Mouse (Mus musculus): ENCODE measurements at regions not wholly inside any gene's neighbourhood (a gene's known extent, or its start where the extent isn't known, plus 50 kb on each side); places are given as distances from the start of the nearest gene placed in this dataset.

- H3K4me1 ChIP-seq (ENCODE audit: control insufficient read depth, insufficient read depth, low read length): no peaks in the 10 kb centered on the region
- no peak for ATAC-seq (ENCODE audit: insufficient number of reproducible peaks, insufficient read depth, low FRiP score, low read depth)
- H3K27ac ChIP-seq (ENCODE audit: low read length): no peak overlapping the region
- H3K9me3 ChIP-seq (ENCODE audit: control insufficient read depth, low read depth, low read length): no peaks in the 10 kb centered on the region
- no peak overlapping the region for H3K9ac ChIP-seq (replicated peaks; ENCODE audit: low read depth, low read length)
- H3K4me3 ChIP-seq (ENCODE audit: low read depth, low read length): no peak overlapping the region
- H3K4me2 ChIP-seq (replicated peaks; ENCODE audit: low read depth, low read length): no peak overlapping the region
- WGBS: 83% methylated on average over 12 of the region's 12 CpGs
- H3K36me3 ChIP-seq (ENCODE audit: control insufficient read depth, insufficient read depth, low read length): no peaks in the 10 kb centered on the region
- H3K27me3 ChIP-seq (ENCODE audit: control insufficient read depth, insufficient read depth, low read length): no peaks in the 10 kb centered on the region
Measured at GRCm38 (mm10) chr3:104327034-104327729, 107.0 kb upstream of the Magi3 start.

GRCm38 (mm10) chr3:104322591-104322990 lies 102.4 kb upstream of the Magi3 start:
- no peak overlapping the region for H3K9ac ChIP-seq (replicated peaks; ENCODE audit: low read depth, low read length)
- no peak overlapping the region for H3K4me2 ChIP-seq (replicated peaks; ENCODE audit: low read depth, low read length)
- H3K27me3 ChIP-seq (ENCODE audit: control insufficient read depth, insufficient read depth, low read length): no peaks in the 10 kb centered on the region
- 48% methylated on average over 2 of the region's 2 CpGs for WGBS
- H3K4me3 ChIP-seq (ENCODE audit: low read depth, low read length): no peak overlapping the region
- no peak for ATAC-seq (ENCODE audit: insufficient number of reproducible peaks, insufficient read depth, low FRiP score, low read depth)
- H3K4me1 ChIP-seq (ENCODE audit: control insufficient read depth, insufficient read depth, low read length): peaks cover 14% of the 10 kb centered on the region
- H3K27ac ChIP-seq (ENCODE audit: low read length): no peak overlapping the region
- no peaks in the 10 kb centered on the region for H3K36me3 ChIP-seq (ENCODE audit: control insufficient read depth, insufficient read depth, low read length)
- H3K9me3 ChIP-seq (ENCODE audit: control insufficient read depth, low read depth, low read length): no peaks in the 10 kb centered on the region

- Histone ChIP-seq H3K27ac (ENCODE audit: low read length) (no peak overlapping the region), H3K4me3 (ENCODE audit: low read depth, low read length) (no peak overlapping the region), H3K27me3 (ENCODE audit: control insufficient read depth, insufficient read depth, low read length) (no peaks in the 10 kb centered on the region), H3K9ac (replicated peaks; ENCODE audit: low read depth, low read length) (no peak overlapping the region), H3K9me3 (ENCODE audit: control insufficient read depth, low read depth, low read length) (no peaks in the 10 kb centered on the region), H3K4me1 (ENCODE audit: control insufficient read depth, insufficient read depth, low read length) (peaks cover 14% of the 10 kb centered on the region), H3K36me3 (ENCODE audit: control insufficient read depth, insufficient read depth, low read length) (no peaks in the 10 kb centered on the region), H3K4me2 (replicated peaks; ENCODE audit: low read depth, low read length) (no peak overlapping the region)
- WGBS: 35% methylated on average over 4 of the region's 4 CpGs
- ATAC-seq (ENCODE audit: insufficient number of reproducible peaks, insufficient read depth, low FRiP score, low read depth): no peak
Measured at GRCm38 (mm10) chr3:104320404-104320803, 100.2 kb upstream of the Magi3 start.

GRCm38 (mm10) chr3:104319377-104319776 lies 99.2 kb upstream of the Magi3 start:
- Histone ChIP-seq H3K4me2 (replicated peaks; ENCODE audit: low read depth, low read length) (no peak overlapping the region), H3K4me1 (ENCODE audit: control insufficient read depth, insufficient read depth, low read length) (peaks cover 14% of the 10 kb centered on the region), H3K9ac (replicated peaks; ENCODE audit: low read depth, low read length) (no peak overlapping the region), H3K36me3 (ENCODE audit: control insufficient read depth, insufficient read depth, low read length) (no peaks in the 10 kb centered on the region), H3K9me3 (ENCODE audit: control insufficient read depth, low read depth, low read length) (no peaks in the 10 kb centered on the region), H3K27me3 (ENCODE audit: control insufficient read depth, insufficient read depth, low read length) (no peaks in the 10 kb centered on the region), H3K4me3 (ENCODE audit: low read depth, low read length) (no peak overlapping the region), H3K27ac (ENCODE audit: low read length) (no peak overlapping the region)
- no peak for ATAC-seq (ENCODE audit: insufficient number of reproducible peaks, insufficient read depth, low FRiP score, low read depth)
- 34% methylated on average over 6 of the region's 6 CpGs for WGBS

DNA sequence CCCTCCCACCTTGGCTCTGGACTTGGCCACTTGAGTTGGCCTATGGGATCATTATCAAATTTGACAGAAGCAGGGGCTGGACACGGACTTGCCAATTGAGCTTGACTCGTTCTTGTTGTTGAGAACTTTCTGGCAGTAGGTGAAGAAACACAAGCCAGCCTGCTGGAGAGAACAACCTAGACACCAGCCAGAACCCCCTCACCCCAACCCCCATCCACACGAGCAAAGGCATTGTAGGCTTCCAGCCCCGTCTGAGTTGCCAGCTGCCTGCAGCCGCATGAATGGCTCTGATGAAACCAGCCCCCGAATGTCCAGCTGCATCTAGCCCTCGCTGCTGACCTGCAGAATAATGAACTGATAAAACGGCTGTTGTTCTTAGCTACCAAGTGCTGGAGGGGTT lies 98.7 kb upstream of the Magi3 start:
- no peaks in the 10 kb centered on the region for H3K9me3 ChIP-seq (ENCODE audit: control insufficient read depth, low read depth, low read length)
- H3K27ac ChIP-seq (ENCODE audit: low read length): no peak overlapping the region
- no peak for ATAC-seq (ENCODE audit: insufficient number of reproducible peaks, insufficient read depth, low FRiP score, low read depth)
- no peaks in the 10 kb centered on the region for H3K36me3 ChIP-seq (ENCODE audit: control insufficient read depth, insufficient read depth, low read length)
- H3K4me3 ChIP-seq (ENCODE audit: low read depth, low read length): no peak overlapping the region
- H3K27me3 ChIP-seq (ENCODE audit: control insufficient read depth, insufficient read depth, low read length): no peaks in the 10 kb centered on the region
- H3K4me2 ChIP-seq (replicated peaks; ENCODE audit: low read depth, low read length): no peak overlapping the region
- no peak overlapping the region for H3K9ac ChIP-seq (replicated peaks; ENCODE audit: low read depth, low read length)
- H3K4me1 ChIP-seq (ENCODE audit: control insufficient read depth, insufficient read depth, low read length): peaks cover 14% of the 10 kb centered on the region
- WGBS: 30% methylated on average over 8 of the region's 8 CpGs

DNA sequence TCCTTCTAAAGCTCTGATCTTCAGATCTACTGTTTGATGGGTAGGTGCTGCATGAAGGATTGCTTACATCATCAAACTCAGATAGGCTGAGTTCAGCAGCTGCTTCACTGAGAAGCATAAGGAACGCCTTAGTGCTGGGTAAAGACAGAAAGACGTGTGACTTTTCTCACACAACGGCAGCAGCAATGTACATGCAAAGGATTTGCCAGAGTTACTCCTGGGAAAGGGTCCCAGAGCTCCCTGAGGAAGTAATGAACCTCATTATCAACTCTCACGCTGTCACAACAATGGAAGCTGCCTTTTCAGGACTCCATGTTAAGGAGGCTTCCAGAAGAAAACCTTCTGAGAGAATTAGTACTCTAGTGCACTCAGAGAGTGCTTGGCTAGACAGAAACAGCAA lies 97.4 kb upstream of the Magi3 start:
- Histone ChIP-seq H3K9me3 (ENCODE audit: control insufficient read depth, low read depth, low read length) (no peaks in the 10 kb centered on the region), H3K9ac (replicated peaks; ENCODE audit: low read depth, low read length) (no peak overlapping the region), H3K4me1 (ENCODE audit: control insufficient read depth, insufficient read depth, low read length) (peaks cover 14% of the 10 kb centered on the region), H3K4me3 (ENCODE audit: low read depth, low read length) (no peak overlapping the region), H3K27me3 (ENCODE audit: control insufficient read depth, insufficient read depth, low read length) (no peaks in the 10 kb centered on the region), H3K36me3 (ENCODE audit: control insufficient read depth, insufficient read depth, low read length) (no peaks in the 10 kb centered on the region), H3K27ac (ENCODE audit: low read length) (no peak overlapping the region), H3K4me2 (replicated peaks; ENCODE audit: low read depth, low read length) (no peak overlapping the region)
- no peak for ATAC-seq (ENCODE audit: insufficient number of reproducible peaks, insufficient read depth, low FRiP score, low read depth)
- WGBS: 70% methylated on average over 4 of the region's 4 CpGs

DNA sequence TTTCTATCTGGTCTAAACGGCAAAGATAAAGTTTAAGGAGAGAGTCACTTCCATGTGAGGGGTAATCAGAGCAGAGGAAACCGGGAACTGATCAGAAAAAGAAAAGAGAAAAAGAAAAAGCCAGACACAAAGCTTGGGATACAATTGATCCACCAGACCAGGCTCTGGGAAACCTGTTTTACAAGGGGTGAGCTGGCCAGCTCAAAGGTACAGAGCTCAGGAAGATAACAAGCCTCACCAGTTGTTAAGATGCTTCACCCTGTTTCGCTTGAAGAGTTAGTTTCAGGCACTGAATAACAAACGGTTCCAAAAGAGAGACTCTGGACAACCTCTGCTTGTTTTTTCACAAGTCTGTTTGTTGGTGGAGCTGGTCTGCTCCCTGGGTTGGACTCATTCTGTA lies 92.9 kb upstream of the Magi3 start:
- Histone ChIP-seq H3K27me3 (ENCODE audit: control insufficient read depth, insufficient read depth, low read length) (no peaks in the 10 kb centered on the region), H3K27ac (ENCODE audit: low read length) (no peak overlapping the region), H3K4me2 (replicated peaks; ENCODE audit: low read depth, low read length) (no peak overlapping the region), H3K4me1 (ENCODE audit: control insufficient read depth, insufficient read depth, low read length) (no peaks in the 10 kb centered on the region), H3K9ac (replicated peaks; ENCODE audit: low read depth, low read length) (no peak overlapping the region), H3K36me3 (ENCODE audit: control insufficient read depth, insufficient read depth, low read length) (no peaks in the 10 kb centered on the region), H3K9me3 (ENCODE audit: control insufficient read depth, low read depth, low read length) (no peaks in the 10 kb centered on the region), H3K4me3 (ENCODE audit: low read depth, low read length) (no peak overlapping the region)
- no peak for ATAC-seq (ENCODE audit: insufficient number of reproducible peaks, insufficient read depth, low FRiP score, low read depth)
- WGBS: 57% methylated on average over 4 of the region's 4 CpGs

- H3K9me3 ChIP-seq (ENCODE audit: control insufficient read depth, low read depth, low read length): no peaks in the 10 kb centered on the region
- no peak overlapping the region for H3K27ac ChIP-seq (ENCODE audit: low read length)
- no peaks in the 10 kb centered on the region for H3K36me3 ChIP-seq (ENCODE audit: control insufficient read depth, insufficient read depth, low read length)
- no peak for ATAC-seq (ENCODE audit: insufficient number of reproducible peaks, insufficient read depth, low FRiP score, low read depth)
- WGBS: 87% methylated on average over 1 of the region's 1 CpGs
- H3K4me2 ChIP-seq (replicated peaks; ENCODE audit: low read depth, low read length): no peak overlapping the region
- no peak overlapping the region for H3K9ac ChIP-seq (replicated peaks; ENCODE audit: low read depth, low read length)
- no peak overlapping the region for H3K4me3 ChIP-seq (ENCODE audit: low read depth, low read length)
- peaks cover 3% of the 10 kb centered on the region; the same call in 1 of the 2 replicates for H3K4me1 ChIP-seq (ENCODE audit: control insufficient read depth, insufficient read depth, low read length)
- H3K27me3 ChIP-seq (ENCODE audit: control insufficient read depth, insufficient read depth, low read length): no peaks in the 10 kb centered on the region
Measured at GRCm38 (mm10) chr3:104306961-104307360, 86.8 kb upstream of the Magi3 start.
